Mouse (Mus musculus): Measurements from ENCODE around the gene Acod1.

The Acod1 gene

GRCm38 (mm10) chr14:103102246-103102645 is 55.5 kb downstream of the Acod1 start:
- no peak for DNase-seq (ENCODE audit: low spot score in 2 of 2)

GRCm38 (mm10) chr14:103102731-103103335 is 56.1 kb downstream of the Acod1 start:
- DNase-seq (ENCODE audit: low spot score in 2 of 2) = no peak

Measured in frontal cortex, postnatal 25 days (tissue).